Mouse (Mus musculus) heart, embryonic 16.5 days (tissue): ENCODE results near the gene 2010111I01Rik. TPM values are rescaled to one million over a fixed set of nuclear protein-coding genes. Genes with fewer than 3 reads are reported as not detected.

Experiments
- ATAC-seq: fragments of 200-750 bp; cut with Nextera tagmentation; replicated peaks from 2 replicates; pipeline ENCODE4 v1.8.0; 2017; ENCODE audit warnings: moderate number of reproducible peaks; ENCODE audit not compliant: insufficient read depth, low FRiP score; ENCODE audit errors: extremely low read depth
- H3K27ac ChIP-seq: fragments of 300-500 bp; sonication (generic); 2 replicates; pipeline ENCODE4 v1.5.1; 2014; ENCODE audit warnings: mild to moderate bottlenecking, low read length, control low read depth, moderate library complexity
- H3K27me3 ChIP-seq: fragments of 300-500 bp; sonication (generic); 2 replicates; pipeline ENCODE4 v1.6.1; 2014; ENCODE audit warnings: low read length, mixed read lengths; ENCODE audit not compliant: control insufficient read depth, insufficient read depth
- H3K36me3 ChIP-seq: fragments of 300-500 bp; sonication (generic); 2 replicates; pipeline ENCODE4 v1.6.1; 2014; ENCODE audit not compliant: control insufficient read depth, insufficient read depth
- H3K4me1 ChIP-seq: fragments of 300-500 bp; sonication (generic); 2 replicates; pipeline ENCODE4 v1.6.1; 2014; ENCODE audit warnings: low read length, mixed read lengths; ENCODE audit not compliant: control insufficient read depth, insufficient read depth
- H3K4me2 ChIP-seq: fragments of 300-500 bp; sonication (generic); 2 replicates; pipeline ENCODE4 v1.6.1; 2014; ENCODE audit warnings: low read depth, mild to moderate bottlenecking, control low read depth, low read length
- H3K4me3 ChIP-seq: fragments of 300-500 bp; sonication (generic); 2 replicates; pipeline ENCODE4 v1.5.1; 2014; ENCODE audit warnings: mild to moderate bottlenecking, control low read depth, low read length
- H3K9ac ChIP-seq: fragments of 300-500 bp; sonication (generic); 2 replicates; pipeline ENCODE4 v1.6.1; 2014; ENCODE audit warnings: low read length, control low read depth
- H3K9me3 ChIP-seq: fragments of 300-500 bp; sonication (generic); replicated peaks from 2 replicates; pipeline ENCODE4 v1.6.1; 2016; ENCODE audit warnings: low read length; ENCODE audit not compliant: control insufficient read depth
- WGBS: fragments of 180-500 bp; shearing (Covaris S2); extraction: QIAGEN DNeasy Blood & Tissue Kit; methylation state at CpG from one replicate; pipeline ENCODE4 v1.1.7; 2014; 5-methylcytosine and 5-hydroxymethylcytosine counted together
- polyA plus RNA-seq: library from polyadenylated mRNA; unstranded; fragments of >200 nt; fragmentation: Nextera tagmentation; extraction: Ambion mirVana; gene quantifications from 2 replicates; pipeline ENCODE4 v1.2.1, GENCODE M21; 2015

2010111I01Rik gene
- polyA plus RNA-seq, 1 experiment from 2014 or later: 71.1 TPM

DNA sequence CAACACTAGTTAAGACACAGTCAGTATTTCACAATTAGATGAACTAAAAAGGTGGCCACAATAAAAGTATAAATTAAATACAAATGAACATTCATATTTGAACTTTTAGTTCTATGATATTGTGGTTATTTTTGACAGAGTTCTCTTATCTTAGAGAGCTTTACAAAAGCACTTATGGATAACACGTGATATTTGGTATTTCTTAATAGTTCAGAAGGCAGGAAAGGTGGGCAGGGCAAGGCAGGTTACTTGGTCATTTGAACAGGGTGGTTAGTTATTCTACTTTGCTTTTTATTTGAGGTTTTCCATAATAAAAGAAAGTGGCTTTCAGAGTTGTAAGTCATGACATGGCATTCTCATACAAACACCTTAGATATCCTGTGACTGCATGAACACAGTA lies 233.3 kb downstream of the 2010111I01Rik start:
- WGBS: 79% methylated on average over 1 of the region's 1 CpGs
- no peak overlapping the region for H3K4me3 ChIP-seq
- H3K9me3 ChIP-seq: no peaks in the 10 kb centered on the region
- no peak overlapping the region for H3K9ac ChIP-seq
- H3K4me2 ChIP-seq: no peak overlapping the region
- no peaks in the 10 kb centered on the region for H3K27me3 ChIP-seq
- H3K4me1 ChIP-seq: no peaks in the 10 kb centered on the region
- no peak overlapping the region for H3K27ac ChIP-seq
- peaks cover 3% of the 10 kb centered on the region; the same call in 1 of the 2 replicates for H3K36me3 ChIP-seq
- no peak for ATAC-seq

GRCm38 (mm10) chr13:63199588-63199987 lies 234.9 kb downstream of the 2010111I01Rik start:
- no peak for ATAC-seq
- no peak overlapping the region for H3K27ac ChIP-seq
- H3K9ac ChIP-seq: no peak overlapping the region
- no peaks in the 10 kb centered on the region for H3K27me3 ChIP-seq
- no peak overlapping the region for H3K4me2 ChIP-seq
- H3K9me3 ChIP-seq: no peaks in the 10 kb centered on the region
- H3K4me3 ChIP-seq: no peak overlapping the region
- H3K4me1 ChIP-seq: no peaks in the 10 kb centered on the region
- WGBS: 54% methylated on average over 2 of the region's 2 CpGs
- H3K36me3 ChIP-seq: peaks cover 3% of the 10 kb centered on the region; the same call in 1 of the 2 replicates

DNA sequence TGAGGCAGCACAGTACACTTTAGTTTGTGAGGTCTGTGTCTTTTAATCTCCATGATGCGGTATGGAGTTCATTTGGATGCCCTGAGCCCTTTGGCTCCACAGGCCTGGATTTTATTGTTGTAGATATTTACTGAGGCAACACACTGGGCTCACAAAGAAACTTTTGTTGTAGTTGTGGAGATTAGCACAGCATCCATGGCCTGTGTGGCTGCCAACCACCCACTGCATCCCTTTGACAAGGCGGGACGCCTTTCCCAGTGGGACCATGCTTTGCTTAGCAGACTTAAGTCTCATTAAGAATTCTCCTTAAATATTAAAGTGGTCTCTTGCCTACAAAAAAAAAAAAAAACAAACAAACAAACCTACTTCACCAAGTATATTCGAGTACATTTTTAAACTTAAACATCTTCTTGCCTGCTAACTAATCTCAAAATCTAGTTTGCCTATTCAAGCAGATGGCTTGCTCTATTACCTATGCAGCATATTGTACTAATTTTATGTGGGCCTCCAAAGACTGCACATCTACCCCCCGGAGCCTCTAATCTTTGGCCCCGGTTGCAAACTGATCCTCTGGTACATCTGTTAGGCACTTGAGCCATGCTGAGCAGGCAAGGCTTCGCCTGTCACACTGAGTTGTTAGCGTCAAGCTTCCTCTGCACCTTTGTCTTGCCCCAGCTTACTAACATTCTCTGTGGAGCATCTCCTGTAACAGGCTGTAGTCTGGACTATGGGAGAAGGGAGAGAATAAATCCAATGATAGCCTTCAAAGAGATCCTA lies 239.0 kb downstream of the 2010111I01Rik start:
- Histone ChIP-seq H3K4me1 (no peaks in the 10 kb centered on the region), H3K9ac (no peak overlapping the region), H3K4me2 (no peak overlapping the region), H3K27ac (no peak overlapping the region), H3K27me3 (no peaks in the 10 kb centered on the region), H3K36me3 (peaks cover 3% of the 10 kb centered on the region; the same call in 1 of the 2 replicates), H3K4me3 (no peak overlapping the region), H3K9me3 (no peaks in the 10 kb centered on the region)
- no peak for ATAC-seq
- WGBS: 75% methylated on average over 8 of the region's 8 CpGs

DNA sequence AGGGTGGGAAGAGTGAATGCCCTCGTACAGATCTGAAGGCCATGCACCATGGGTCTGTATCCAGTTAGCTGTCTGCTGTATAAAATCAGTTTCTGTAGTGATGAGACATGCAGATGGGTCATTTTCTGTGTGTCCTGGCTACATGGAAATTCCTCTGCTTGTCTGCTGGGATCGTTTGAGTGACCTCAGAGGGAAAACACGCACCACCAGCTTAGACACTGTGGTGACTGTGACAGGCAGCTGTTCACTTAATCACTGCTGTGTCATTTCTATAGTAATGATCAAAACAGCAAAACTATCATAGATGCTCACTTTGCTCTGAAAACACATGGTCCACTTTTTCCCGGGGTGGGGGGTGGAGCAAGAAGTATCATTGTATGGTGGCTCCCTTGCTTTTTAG lies 241.1 kb downstream of the 2010111I01Rik start:
- H3K4me1 ChIP-seq: no peaks in the 10 kb centered on the region
- no peak overlapping the region for H3K4me3 ChIP-seq
- no peaks in the 10 kb centered on the region for H3K27me3 ChIP-seq
- no peak for ATAC-seq
- no peak overlapping the region for H3K4me2 ChIP-seq
- H3K9me3 ChIP-seq: no peaks in the 10 kb centered on the region
- no peak overlapping the region for H3K27ac ChIP-seq
- H3K36me3 ChIP-seq: no peaks in the 10 kb centered on the region
- WGBS: 68% methylated on average over 4 of the region's 4 CpGs
- no peak overlapping the region for H3K9ac ChIP-seq

- no peak overlapping the region for H3K27ac ChIP-seq
- H3K9ac ChIP-seq: no peak overlapping the region
- no peaks in the 10 kb centered on the region for H3K27me3 ChIP-seq
- no peaks in the 10 kb centered on the region for H3K9me3 ChIP-seq
- no peaks in the 10 kb centered on the region for H3K4me1 ChIP-seq
- no peak overlapping the region for H3K4me3 ChIP-seq
- no peaks in the 10 kb centered on the region for H3K36me3 ChIP-seq
- no peak overlapping the region for H3K4me2 ChIP-seq
- 74% methylated on average over 1 of the region's 1 CpGs for WGBS
- ATAC-seq: no peak
These were observed 241.7 kb downstream of the 2010111I01Rik start for GRCm38 (mm10) chr13:63206396-63206795.

GRCm38 (mm10) chr13:63216537-63216936 lies 251.8 kb downstream of the 2010111I01Rik start:
- Histone ChIP-seq H3K9me3 (no peaks in the 10 kb centered on the region), H3K4me1 (no peaks in the 10 kb centered on the region), H3K36me3 (no peaks in the 10 kb centered on the region), H3K4me2 (no peak overlapping the region), H3K27ac (no peak overlapping the region), H3K9ac (no peak overlapping the region), H3K4me3 (no peak overlapping the region), H3K27me3 (no peaks in the 10 kb centered on the region)
- no peak for ATAC-seq

DNA sequence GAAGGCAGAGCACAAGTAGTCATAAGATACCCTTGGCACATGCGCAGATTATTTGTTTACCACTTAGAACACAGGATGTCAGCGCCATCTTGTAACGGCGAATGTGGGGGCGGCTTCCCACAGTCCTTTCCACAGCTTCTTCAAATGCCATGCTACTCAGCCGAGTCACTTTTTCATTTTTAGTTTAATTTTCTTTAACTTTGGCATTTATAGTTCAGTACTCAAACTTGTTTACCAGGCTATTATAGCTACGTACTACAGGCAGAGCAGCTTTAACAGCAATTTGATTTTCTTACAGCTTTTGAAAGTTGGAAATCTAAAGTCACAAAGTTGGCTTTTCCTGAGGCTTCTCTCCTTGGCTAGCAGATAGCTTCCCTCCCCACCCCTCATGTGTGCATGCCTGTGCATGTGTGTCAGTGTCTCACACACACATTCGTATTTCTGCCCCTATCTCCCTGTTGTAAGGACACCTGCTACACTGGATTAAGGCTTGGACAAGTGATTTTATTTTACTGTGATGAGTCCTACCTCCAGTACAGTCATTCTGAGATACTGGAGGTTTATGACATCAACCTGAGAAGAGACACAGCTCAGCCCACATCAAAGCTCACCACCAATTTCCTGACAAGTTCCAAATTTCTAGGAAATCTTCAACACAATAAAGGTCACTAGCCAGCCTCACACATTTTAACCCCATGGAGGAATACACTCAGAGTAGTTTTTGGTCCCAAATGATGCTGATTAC lies 258.5 kb downstream of the 2010111I01Rik start:
- H3K27me3 ChIP-seq: no peaks in the 10 kb centered on the region
- 90% methylated on average over 7 of the region's 8 CpGs for WGBS
- no peak overlapping the region for H3K9ac ChIP-seq
- no peaks in the 10 kb centered on the region for H3K36me3 ChIP-seq
- no peaks in the 10 kb centered on the region for H3K9me3 ChIP-seq
- no peak for ATAC-seq
- no peaks in the 10 kb centered on the region for H3K4me1 ChIP-seq
- H3K4me2 ChIP-seq: no peak overlapping the region
- no peak overlapping the region for H3K4me3 ChIP-seq
- H3K27ac ChIP-seq: no peak overlapping the region

- no peak overlapping the region for H3K4me3 ChIP-seq
- no peak for ATAC-seq
- 82% methylated on average over 8 of the region's 8 CpGs for WGBS
These were observed 261.3 kb downstream of the 2010111I01Rik start for GRCm38 (mm10) chr13:63225796-63226583.

More at GRCm38 (mm10) chr13:63225796-63226583, 261.3 kb downstream of the 2010111I01Rik start:
- H3K27ac ChIP-seq: no peak overlapping the region
- no peaks in the 10 kb centered on the region for H3K9me3 ChIP-seq
- H3K4me1 ChIP-seq: peaks cover 1% of the 10 kb centered on the region; the same call in 1 of the 2 replicates
- H3K27me3 ChIP-seq: no peaks in the 10 kb centered on the region
- no peak overlapping the region for H3K9ac ChIP-seq
- H3K36me3 ChIP-seq: no peaks in the 10 kb centered on the region
- H3K4me2 ChIP-seq: no peak overlapping the region
